Mouse (Mus musculus): ENCODE measurements around the gene Dnajc11. TPM values are rescaled to one million over a fixed set of nuclear protein-coding genes. Genes with fewer than 3 reads are reported as not detected.
A peak's percentile ranks its signal among the peaks of the same experiment; 100 is the strongest.

The Dnajc11 gene
- polyA plus RNA-seq, 1 experiment, result 45.2 TPM

- Histone ChIP-seq H3K27ac (ENCODE audit: insufficient read depth, low read length) (no peak overlapping the region), H3K4me3 (ENCODE audit: insufficient read depth, low read length) (no peak overlapping the region), H3K4me1 (ENCODE audit: control insufficient read depth, insufficient read depth, low read length) (peaks cover 9% of the 10 kb centered on the region)
- TF ChIP-seq CTCF (IDR thresholded peaks at IDR 0.05; ENCODE audit: borderline replicate concordance, insufficient read depth, low read length), result no peak
- no peak for TF ChIP-seq POLR2A (IDR thresholded peaks at IDR 0.05; ENCODE audit: low read depth, low read length)
These were observed 72.6 kb downstream of the Dnajc11 start for GRCm38 (mm10) chr4:152006137-152006536.

- Histone ChIP-seq H3K4me1 (ENCODE audit: control insufficient read depth, insufficient read depth, low read length) (peaks cover 9% of the 10 kb centered on the region), H3K27ac (ENCODE audit: insufficient read depth, low read length) (0 out of 2 replicates have a peak overlapping the region, but pooled peaks have one; percentile 74), H3K4me3 (ENCODE audit: insufficient read depth, low read length) (no peak overlapping the region)
- no peak for TF ChIP-seq POLR2A (IDR thresholded peaks at IDR 0.05; ENCODE audit: low read depth, low read length)
- no peak for TF ChIP-seq CTCF (IDR thresholded peaks at IDR 0.05; ENCODE audit: borderline replicate concordance, insufficient read depth, low read length)
These were observed 73.3 kb downstream of the Dnajc11 start for GRCm38 (mm10) chr4:152006812-152007211.

GRCm38 (mm10) chr4:152007481-152008147 is 74.1 kb downstream of the Dnajc11 start:
- TF ChIP-seq POLR2A (IDR thresholded peaks at IDR 0.05; ENCODE audit: low read depth, low read length) (peak; percentile 67), CTCF (IDR thresholded peaks at IDR 0.05; ENCODE audit: borderline replicate concordance, insufficient read depth, low read length) (no peak)
- Histone ChIP-seq H3K4me3 (ENCODE audit: insufficient read depth, low read length) (peak overlapping the region; percentile 49; the same call in 1 of the 2 replicates), H3K27ac (ENCODE audit: insufficient read depth, low read length) (peak overlapping the region; percentile 74), H3K4me1 (ENCODE audit: control insufficient read depth, insufficient read depth, low read length) (peaks cover 9% of the 10 kb centered on the region)

GRCm38 (mm10) chr4:152008148-152008500 is 74.6 kb downstream of the Dnajc11 start:
- H3K4me3 ChIP-seq (ENCODE audit: insufficient read depth, low read length), result peak overlapping the region; percentile 49
- peaks cover 9% of the 10 kb centered on the region for H3K4me1 ChIP-seq (ENCODE audit: control insufficient read depth, insufficient read depth, low read length)
- TF ChIP-seq CTCF (IDR thresholded peaks at IDR 0.05; ENCODE audit: borderline replicate concordance, insufficient read depth, low read length), result no peak
- TF ChIP-seq POLR2A (IDR thresholded peaks at IDR 0.05; ENCODE audit: low read depth, low read length), result no peak
- H3K27ac ChIP-seq (ENCODE audit: insufficient read depth, low read length), result peak overlapping the region; percentile 74

GRCm38 (mm10) chr4:152008622-152009075 is 75.2 kb downstream of the Dnajc11 start, which contains the start of gene Klhl21:
TSS of gene Klhl21 (plus strand) at chr4:152008803.
- Histone ChIP-seq H3K4me3 (ENCODE audit: insufficient read depth, low read length) (peak within 1 kb of the TSS; percentile 84), H3K27ac (ENCODE audit: insufficient read depth, low read length) (peak within 1 kb of the TSS; percentile 74), H3K4me1 (ENCODE audit: control insufficient read depth, insufficient read depth, low read length) (peaks cover 9% of the 10 kb centered on the region)
- no peak for TF ChIP-seq CTCF (IDR thresholded peaks at IDR 0.05; ENCODE audit: borderline replicate concordance, insufficient read depth, low read length)
- TF ChIP-seq POLR2A (IDR thresholded peaks at IDR 0.05; ENCODE audit: low read depth, low read length), result peak; percentile 98

GRCm38 (mm10) chr4:152009076-152010051 is 75.9 kb downstream of the Dnajc11 start:
- Histone ChIP-seq H3K4me3 (ENCODE audit: insufficient read depth, low read length) (peak overlapping the region; percentile 84), H3K4me1 (ENCODE audit: control insufficient read depth, insufficient read depth, low read length) (peaks cover 9% of the 10 kb centered on the region), H3K27ac (ENCODE audit: insufficient read depth, low read length) (peak overlapping the region; percentile 62)
- TF ChIP-seq CTCF (IDR thresholded peaks at IDR 0.05; ENCODE audit: borderline replicate concordance, insufficient read depth, low read length) (no peak), POLR2A (IDR thresholded peaks at IDR 0.05; ENCODE audit: low read depth, low read length) (no peak; the same call in 1 of the 2 replicates)

- Histone ChIP-seq H3K27ac (ENCODE audit: insufficient read depth, low read length) (peak overlapping the region; percentile 62), H3K4me3 (ENCODE audit: insufficient read depth, low read length) (peak overlapping the region; percentile 84), H3K4me1 (ENCODE audit: control insufficient read depth, insufficient read depth, low read length) (peaks cover 9% of the 10 kb centered on the region)
- TF ChIP-seq CTCF (IDR thresholded peaks at IDR 0.05; ENCODE audit: borderline replicate concordance, insufficient read depth, low read length) (no peak), POLR2A (IDR thresholded peaks at IDR 0.05; ENCODE audit: low read depth, low read length) (no peak; the same call in 1 of the 2 replicates)
These were observed 76.7 kb downstream of the Dnajc11 start for GRCm38 (mm10) chr4:152010091-152010706.

- peaks cover 9% of the 10 kb centered on the region for H3K4me1 ChIP-seq (ENCODE audit: control insufficient read depth, insufficient read depth, low read length)
- peak overlapping the region; percentile 34 for H3K27ac ChIP-seq (ENCODE audit: insufficient read depth, low read length)
- peak overlapping the region; percentile 84 for H3K4me3 ChIP-seq (ENCODE audit: insufficient read depth, low read length)
- no peak for TF ChIP-seq CTCF (IDR thresholded peaks at IDR 0.05; ENCODE audit: borderline replicate concordance, insufficient read depth, low read length)
- TF ChIP-seq POLR2A (IDR thresholded peaks at IDR 0.05; ENCODE audit: low read depth, low read length), result peak; percentile 32; the same call in 1 of the 2 replicates
These were observed 77.2 kb downstream of the Dnajc11 start for GRCm38 (mm10) chr4:152010707-152011134.

- peak overlapping the region; percentile 84 for H3K4me3 ChIP-seq (ENCODE audit: insufficient read depth, low read length)
- peaks cover 9% of the 10 kb centered on the region for H3K4me1 ChIP-seq (ENCODE audit: control insufficient read depth, insufficient read depth, low read length)
- H3K27ac ChIP-seq (ENCODE audit: insufficient read depth, low read length), result 0 out of 2 replicates have a peak overlapping the region, but pooled peaks have one; percentile 34
- TF ChIP-seq POLR2A (IDR thresholded peaks at IDR 0.05; ENCODE audit: low read depth, low read length), result no peak
- no peak for TF ChIP-seq CTCF (IDR thresholded peaks at IDR 0.05; ENCODE audit: borderline replicate concordance, insufficient read depth, low read length)
These were observed 77.8 kb downstream of the Dnajc11 start for GRCm38 (mm10) chr4:152011171-152011760.
